Mouse (Mus musculus) liver, postnatal 0 days (tissue): ENCODE measurements at regions not wholly inside any gene's neighbourhood (a gene's known extent, or its start where the extent isn't known, plus 50 kb on each side); places are given as distances from the start of the nearest gene placed in this dataset.

Source experiments
- CTCF ChIP-seq: sonication (generic); IDR thresholded peaks from 2 replicates; pipeline ENCODE4 v1.5.1; 2016; ENCODE audit warnings: antibody characterized with exemption, low read depth
- EP300 ChIP-seq: IDR thresholded peaks from 2 replicates; pipeline ENCODE4 v1.6.1; 2016; ENCODE audit warnings: antibody characterized with exemption, low read depth, mild to moderate bottlenecking

- TF ChIP-seq CTCF (no peak), EP300 (no peak)
Measured at GRCm38 (mm10) chr9:52472859-52473258, 206.7 kb downstream of the AI593442 start.
